Mouse (Mus musculus) liver, embryonic 16.5 days (tissue): ENCODE results near the gene Lingo2. TPM values are rescaled to one million over a fixed set of nuclear protein-coding genes. Genes with fewer than 3 reads are reported as not detected.

Experiments
- ATAC-seq: fragments of 200-750 bp; cut with Nextera tagmentation; 2 replicates; pipeline ENCODE4 v1.8.0; 2017; ENCODE audit warnings: low read depth, mild to moderate bottlenecking, moderate number of reproducible peaks, moderate library complexity
- H3K27ac ChIP-seq: fragments of 300-500 bp; sonication (generic); 2 replicates; pipeline ENCODE4 v1.5.1; 2014; ENCODE audit warnings: mild to moderate bottlenecking, low read length
- H3K27me3 ChIP-seq: fragments of 300-500 bp; sonication (generic); 2 replicates; pipeline ENCODE4 v1.6.1; 2014; ENCODE audit warnings: low read depth, low read length, mixed read lengths; ENCODE audit not compliant: control insufficient read depth, insufficient read depth
- H3K36me3 ChIP-seq: fragments of 300-500 bp; sonication (generic); 2 replicates; pipeline ENCODE4 v1.6.1; 2014; ENCODE audit warnings: mild to moderate bottlenecking; ENCODE audit not compliant: control insufficient read depth, insufficient read depth
- H3K4me1 ChIP-seq: fragments of 300-500 bp; sonication (generic); 2 replicates; pipeline ENCODE4 v1.6.1; 2014; ENCODE audit warnings: low read depth, low read length, mixed read lengths; ENCODE audit not compliant: control insufficient read depth
- H3K4me2 ChIP-seq: fragments of 300-500 bp; sonication (generic); 2 replicates; pipeline ENCODE4 v1.6.1; 2014; ENCODE audit warnings: low read depth, low read length, mixed read lengths
- H3K4me3 ChIP-seq: fragments of 300-500 bp; sonication (generic); 2 replicates; pipeline ENCODE4 v1.5.1; 2014; ENCODE audit warnings: low read depth, mild to moderate bottlenecking, low read length
- H3K9ac ChIP-seq: fragments of 300-500 bp; sonication (generic); 2 replicates; pipeline ENCODE4 v1.6.1; 2014; ENCODE audit warnings: low read depth, low read length
- H3K9me3 ChIP-seq: fragments of 300-500 bp; sonication (generic); replicated peaks from 2 replicates; pipeline ENCODE4 v1.6.1; 2016; ENCODE audit warnings: low read length; ENCODE audit not compliant: control insufficient read depth
- WGBS: fragments of 180-500 bp; shearing (Covaris S2); extraction: QIAGEN DNeasy Blood & Tissue Kit; methylation state at CpG from one replicate; pipeline ENCODE4 v1.1.7; 2014; ENCODE audit not compliant: insufficient replicate concordance; 5-methylcytosine and 5-hydroxymethylcytosine counted together
- polyA plus RNA-seq: library from polyadenylated mRNA; unstranded; fragments of >200 nt; fragmentation: Nextera tagmentation; extraction: Ambion mirVana; gene quantifications from 2 replicates; pipeline ENCODE4 v1.2.1, GENCODE M21; 2015

Lingo2 gene
- polyA plus RNA-seq, 1 experiment from 2014 or later, result not detected

- WGBS, result 60% methylated on average over 4 of the region's 4 CpGs
- Histone ChIP-seq H3K36me3 (no peaks in the 10 kb centered on the region), H3K9me3 (no peaks in the 10 kb centered on the region), H3K4me1 (no peaks in the 10 kb centered on the region), H3K27me3 (no peaks in the 10 kb centered on the region), H3K9ac (no peak overlapping the region), H3K27ac (no peak overlapping the region), H3K4me3 (no peak overlapping the region), H3K4me2 (no peak overlapping the region)
- no peak for ATAC-seq
Measured at GRCm38 (mm10) chr4:35963532-35963931, 988.0 kb downstream of the Lingo2 start.

- H3K9ac ChIP-seq, result no peak overlapping the region
- H3K4me3 ChIP-seq, result no peak overlapping the region
- no peaks in the 10 kb centered on the region for H3K9me3 ChIP-seq
- H3K27ac ChIP-seq, result no peak overlapping the region
- no peak for ATAC-seq
- no peak overlapping the region for H3K4me2 ChIP-seq
- no peaks in the 10 kb centered on the region for H3K36me3 ChIP-seq
- H3K4me1 ChIP-seq, result no peaks in the 10 kb centered on the region
- H3K27me3 ChIP-seq, result no peaks in the 10 kb centered on the region
Measured at GRCm38 (mm10) chr4:35951894-35952293, 999.7 kb downstream of the Lingo2 start.

- no peak overlapping the region for H3K27ac ChIP-seq
- no peaks in the 10 kb centered on the region for H3K27me3 ChIP-seq
- H3K9ac ChIP-seq, result no peak overlapping the region
- no peak overlapping the region for H3K4me3 ChIP-seq
- H3K36me3 ChIP-seq, result no peaks in the 10 kb centered on the region
- H3K4me1 ChIP-seq, result no peaks in the 10 kb centered on the region
- H3K9me3 ChIP-seq, result no peaks in the 10 kb centered on the region
- 49% methylated on average over 3 of the region's 3 CpGs for WGBS
- H3K4me2 ChIP-seq, result no peak overlapping the region
- ATAC-seq, result no peak
Measured at GRCm38 (mm10) chr4:35951251-35951650, 1000.3 kb downstream of the Lingo2 start.

GRCm38 (mm10) chr4:35934056-35934661 lies 1017.4 kb downstream of the Lingo2 start:
- Histone ChIP-seq H3K4me2 (no peak overlapping the region), H3K9ac (no peak overlapping the region), H3K27me3 (no peaks in the 10 kb centered on the region), H3K36me3 (no peaks in the 10 kb centered on the region), H3K4me3 (no peak overlapping the region), H3K27ac (no peak overlapping the region), H3K4me1 (no peaks in the 10 kb centered on the region), H3K9me3 (no peaks in the 10 kb centered on the region)
- 61% methylated on average over 4 of the region's 4 CpGs for WGBS
- no peak for ATAC-seq

- Histone ChIP-seq H3K4me3 (no peak overlapping the region), H3K27me3 (no peaks in the 10 kb centered on the region), H3K27ac (no peak overlapping the region), H3K9me3 (no peaks in the 10 kb centered on the region), H3K9ac (no peak overlapping the region), H3K36me3 (no peaks in the 10 kb centered on the region), H3K4me1 (no peaks in the 10 kb centered on the region), H3K4me2 (no peak overlapping the region)
- no peak for ATAC-seq
- WGBS, result 69% methylated on average over 2 of the region's 2 CpGs
Measured at GRCm38 (mm10) chr4:35927722-35928121, 1023.8 kb downstream of the Lingo2 start.

GRCm38 (mm10) chr4:35917453-35917852 lies 1034.1 kb downstream of the Lingo2 start:
- H3K27ac ChIP-seq, result no peak overlapping the region
- 63% methylated on average over 3 of the region's 3 CpGs for WGBS
- no peaks in the 10 kb centered on the region for H3K36me3 ChIP-seq
- H3K4me2 ChIP-seq, result no peak overlapping the region
- ATAC-seq, result no peak
- no peak overlapping the region for H3K9ac ChIP-seq
- H3K4me1 ChIP-seq, result no peaks in the 10 kb centered on the region
- no peak overlapping the region for H3K4me3 ChIP-seq
- no peaks in the 10 kb centered on the region for H3K9me3 ChIP-seq
- H3K27me3 ChIP-seq, result no peaks in the 10 kb centered on the region

GRCm38 (mm10) chr4:35897769-35898564 lies 1053.6 kb downstream of the Lingo2 start:
- WGBS, result 48% methylated on average over 1 of the region's 1 CpGs
- ATAC-seq, result no peak
- Histone ChIP-seq H3K27me3 (no peaks in the 10 kb centered on the region), H3K36me3 (no peaks in the 10 kb centered on the region), H3K9ac (no peak overlapping the region), H3K4me3 (no peak overlapping the region), H3K9me3 (no peaks in the 10 kb centered on the region), H3K4me2 (no peak overlapping the region), H3K4me1 (no peaks in the 10 kb centered on the region), H3K27ac (no peak overlapping the region)

GRCm38 (mm10) chr4:35885591-35886542 lies 1065.7 kb downstream of the Lingo2 start:
- Histone ChIP-seq H3K9ac (no peak overlapping the region), H3K27me3 (no peaks in the 10 kb centered on the region), H3K4me2 (no peak overlapping the region), H3K9me3 (no peaks in the 10 kb centered on the region), H3K27ac (no peak overlapping the region), H3K36me3 (no peaks in the 10 kb centered on the region), H3K4me3 (no peak overlapping the region), H3K4me1 (no peaks in the 10 kb centered on the region)
- no peak for ATAC-seq
- 49% methylated on average over 5 of the region's 5 CpGs for WGBS
